Mouse (Mus musculus) spleen, adult 12 weeks (tissue): Measurements from ENCODE around the gene Ablim1.
A peak's percentile ranks its signal among the peaks of the same experiment; 100 is the strongest.

Source experiments
- DNase-seq: peaks from one replicate; pipeline ENCODE4 v3.0.0; 2022; ENCODE audit warnings: low spot score

Gene Ablim1

DNA sequence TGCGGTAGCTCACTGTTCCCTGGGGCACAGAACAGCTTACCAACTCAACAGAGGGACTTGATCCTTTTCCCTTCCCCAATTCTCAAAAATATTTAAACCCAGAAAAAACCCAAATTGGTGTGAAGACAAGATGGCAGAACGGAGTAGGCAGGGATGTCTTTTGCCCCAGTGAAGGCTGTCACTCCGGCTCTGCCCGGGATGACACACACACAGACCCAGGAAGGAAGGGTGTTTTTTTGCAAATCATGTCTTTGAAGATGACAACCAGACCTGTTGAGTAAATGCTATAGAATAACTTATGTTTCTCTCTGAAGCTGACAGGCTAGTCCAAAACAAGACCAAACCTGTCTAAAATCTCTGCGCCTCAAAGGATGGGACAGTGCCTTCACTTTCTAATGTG lies 187.2 kb downstream of the Ablim1 start:
- DNase-seq = no peak

DNA sequence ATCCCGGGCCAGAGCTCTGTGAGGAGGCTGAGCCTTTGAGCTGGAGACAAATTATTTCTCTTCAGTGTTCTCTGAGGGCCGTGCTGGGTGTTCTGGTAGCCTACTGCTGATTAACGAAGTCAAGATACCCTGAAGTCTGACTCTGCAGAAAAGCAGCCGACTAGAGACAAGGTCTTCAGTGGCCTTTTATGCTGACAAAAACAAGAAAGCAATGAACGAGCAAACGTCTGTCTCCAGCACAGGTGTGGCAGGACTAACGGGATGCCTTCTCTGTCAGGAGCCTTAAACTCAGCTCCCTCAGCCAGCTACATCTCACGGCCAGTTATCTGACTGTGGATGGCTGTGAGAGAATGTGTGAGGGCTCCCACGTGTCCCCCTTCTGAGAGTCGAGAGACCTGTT lies 187.8 kb downstream of the Ablim1 start:
- DNase-seq = no peak

DNA sequence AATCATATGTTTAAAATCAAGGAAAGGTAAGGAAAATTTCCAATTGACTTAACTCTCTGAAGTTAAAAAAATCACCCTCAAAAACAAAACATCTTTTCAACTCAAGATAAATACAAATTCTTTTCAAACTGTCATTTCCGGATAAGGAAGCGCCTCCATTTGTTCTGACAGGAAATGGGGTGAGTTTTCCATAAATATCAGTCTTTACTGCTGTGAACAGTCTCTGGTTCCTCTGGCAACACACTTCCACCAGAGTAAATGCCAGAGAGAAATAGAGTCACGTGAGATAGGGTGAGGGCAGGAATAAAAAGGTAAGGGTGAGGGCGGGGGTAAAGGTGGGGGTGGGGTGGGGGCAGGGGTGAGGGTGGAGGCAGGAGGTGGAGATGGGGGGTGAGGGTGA lies 189.8 kb downstream of the Ablim1 start:
- no peak for DNase-seq

DNA sequence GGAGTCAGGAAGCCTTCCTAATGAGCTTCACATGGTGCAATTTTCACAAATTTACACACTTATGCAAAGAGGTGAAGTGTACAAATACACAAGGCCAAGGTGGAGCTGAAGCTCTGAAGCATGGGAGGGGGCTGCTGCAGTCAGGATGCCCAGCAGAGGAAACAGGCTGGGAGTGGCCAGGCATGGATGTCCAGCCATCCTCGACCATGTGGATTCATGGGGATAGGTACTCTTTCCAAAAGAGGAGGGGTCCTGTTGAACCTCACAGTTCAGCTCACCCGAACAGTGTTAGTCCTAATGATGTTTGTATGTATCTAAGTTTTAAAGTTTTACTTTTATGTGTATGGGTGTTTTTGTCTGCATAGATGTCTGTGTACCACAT lies 190.6 kb downstream of the Ablim1 start:
- DNase-seq = no peak

DNA sequence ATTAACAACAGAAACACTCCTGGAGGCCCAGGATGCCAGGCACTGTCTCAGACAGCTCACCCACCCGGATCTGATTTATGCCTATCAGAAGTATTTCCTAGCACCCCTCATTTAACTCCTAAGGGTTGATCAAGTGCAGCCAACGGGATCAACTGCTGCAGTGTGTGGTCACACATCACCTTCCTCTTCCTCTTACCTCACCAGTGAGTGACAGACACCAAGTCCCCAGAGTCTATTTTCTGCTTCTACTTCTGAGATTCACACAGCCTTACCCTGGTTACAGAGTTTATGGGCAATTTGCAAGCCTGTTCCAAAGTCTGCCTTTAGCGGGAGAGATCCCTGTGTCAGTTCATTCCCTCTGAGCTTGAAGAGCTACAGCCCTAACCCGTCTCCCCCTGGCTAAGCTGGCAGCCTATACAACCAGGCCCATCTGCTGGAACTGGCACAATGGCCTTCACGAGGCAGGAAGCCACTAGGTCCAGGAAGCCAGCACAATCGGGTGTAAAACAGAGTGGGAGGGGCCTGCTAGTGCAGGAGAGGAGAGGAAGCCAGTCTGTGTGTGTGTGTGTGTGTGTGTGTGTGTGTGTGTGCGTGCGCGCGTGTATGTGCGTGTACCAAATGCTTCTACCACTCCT lies 191.1 kb downstream of the Ablim1 start:
- peak; percentile 49 for DNase-seq

DNA sequence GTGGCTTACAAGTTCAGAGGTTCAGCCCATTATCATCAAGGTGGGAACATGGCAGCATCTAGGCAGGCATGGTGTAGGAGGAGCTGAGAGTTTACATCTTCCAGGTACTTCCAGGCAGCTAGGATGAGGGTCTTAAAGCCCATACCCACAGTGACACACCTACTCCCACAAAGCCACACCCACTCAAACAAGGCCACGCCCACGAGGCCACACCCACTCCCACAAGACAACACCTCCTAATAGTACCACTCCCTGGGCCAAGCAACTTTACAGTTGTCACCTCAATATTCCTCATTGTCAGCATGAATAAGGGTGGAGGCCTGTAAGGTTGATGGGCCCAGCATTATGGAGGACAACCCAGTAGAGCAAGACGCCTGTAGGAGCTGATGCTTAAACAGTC lies 192.5 kb downstream of the Ablim1 start:
- DNase-seq = no peak

DNA sequence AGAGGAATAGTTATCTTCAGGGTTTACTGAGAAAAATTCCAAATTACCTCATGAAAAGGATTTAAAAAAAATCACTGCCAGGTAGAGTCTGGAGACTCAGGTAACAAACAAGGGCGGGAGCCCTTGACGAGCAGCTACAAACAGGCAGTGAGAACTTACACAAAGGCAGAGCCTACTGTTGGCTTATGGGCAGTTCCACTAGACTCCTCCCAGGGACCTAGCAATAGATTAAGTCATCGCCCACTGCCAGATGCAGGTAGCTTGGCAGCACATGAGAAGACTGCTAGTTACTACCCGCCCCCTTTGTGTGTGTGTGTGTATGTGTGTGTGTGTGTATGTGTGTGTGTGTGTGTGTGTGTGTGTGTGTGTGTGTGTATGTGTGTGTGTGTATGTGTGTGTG lies 193.7 kb downstream of the Ablim1 start:
- no peak for DNase-seq

DNA sequence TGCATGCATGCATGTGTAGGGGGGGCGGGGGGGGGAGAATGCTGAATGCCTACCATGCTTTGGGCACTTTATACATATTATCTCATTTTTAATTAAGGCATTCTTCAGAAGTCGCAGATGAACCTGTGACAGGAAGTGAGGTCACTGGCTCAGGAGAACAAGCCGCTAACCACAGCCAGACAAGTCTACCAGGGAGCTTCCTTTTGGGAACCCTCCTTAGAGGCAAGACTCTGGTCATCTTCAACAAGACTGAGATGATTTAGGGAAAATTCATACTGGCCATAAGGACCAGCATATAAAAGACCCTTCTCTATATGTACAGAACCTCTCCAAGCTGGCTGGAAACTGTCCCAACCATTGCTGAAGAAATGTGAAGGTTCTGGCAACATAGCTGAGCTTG lies 195.1 kb downstream of the Ablim1 start:
- DNase-seq = no peak

DNA sequence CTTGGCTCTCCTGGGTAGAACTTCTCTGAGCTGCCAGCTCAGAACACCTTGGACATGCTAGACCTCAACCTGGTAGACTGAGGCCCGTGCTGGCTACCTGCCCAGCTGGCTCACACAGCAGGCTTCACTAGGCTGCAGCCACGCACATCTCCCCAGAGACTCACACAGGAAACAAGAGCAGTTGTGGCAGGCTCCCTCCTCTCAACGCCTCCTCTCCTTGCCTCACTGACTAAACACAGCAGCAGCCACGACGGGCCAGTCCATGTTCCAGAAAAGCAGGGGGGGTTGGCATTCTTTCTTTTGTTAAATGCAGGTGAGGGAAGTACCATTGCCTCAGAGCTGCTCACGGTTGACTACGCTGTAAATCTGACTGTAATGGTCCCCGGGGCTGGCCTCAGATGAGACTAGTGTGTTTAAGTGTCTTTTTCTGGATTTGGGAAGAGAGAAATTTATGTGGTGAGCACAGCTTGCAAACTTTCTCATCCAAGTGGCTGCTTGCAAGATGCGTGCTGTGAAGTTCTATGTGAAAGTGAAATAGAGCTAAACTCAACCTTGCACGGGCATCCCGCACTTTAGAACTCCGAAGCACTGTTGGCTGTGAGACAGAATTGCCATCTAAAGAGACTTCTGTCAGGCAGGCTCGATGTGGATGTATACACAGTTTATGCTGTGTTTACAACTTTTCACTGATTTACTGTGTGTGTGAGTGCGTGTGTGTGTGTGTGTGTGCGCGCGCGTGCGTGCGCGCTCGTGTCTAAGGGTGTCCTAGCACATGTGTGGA lies 195.7 kb downstream of the Ablim1 start:
- peak; percentile 66 for DNase-seq

DNA sequence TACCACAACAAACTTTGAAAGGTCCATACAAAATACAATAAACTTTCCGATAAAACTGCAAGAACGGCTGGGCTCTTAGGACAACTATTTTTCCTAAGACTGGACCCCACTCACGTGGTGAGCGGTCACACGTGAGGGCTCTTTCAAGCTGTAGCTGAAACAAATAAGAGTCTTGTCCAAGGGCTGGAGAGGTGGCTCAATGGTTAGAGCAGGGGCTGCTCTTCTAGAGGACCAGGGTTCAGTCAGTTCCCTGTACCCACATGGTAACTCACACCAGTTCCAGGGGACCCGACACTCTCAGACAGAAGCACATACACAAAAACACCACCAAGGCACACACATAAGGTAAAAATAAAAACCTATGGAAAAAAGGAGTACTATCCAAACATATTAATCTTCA lies 197.0 kb downstream of the Ablim1 start:
- DNase-seq = no peak

DNA sequence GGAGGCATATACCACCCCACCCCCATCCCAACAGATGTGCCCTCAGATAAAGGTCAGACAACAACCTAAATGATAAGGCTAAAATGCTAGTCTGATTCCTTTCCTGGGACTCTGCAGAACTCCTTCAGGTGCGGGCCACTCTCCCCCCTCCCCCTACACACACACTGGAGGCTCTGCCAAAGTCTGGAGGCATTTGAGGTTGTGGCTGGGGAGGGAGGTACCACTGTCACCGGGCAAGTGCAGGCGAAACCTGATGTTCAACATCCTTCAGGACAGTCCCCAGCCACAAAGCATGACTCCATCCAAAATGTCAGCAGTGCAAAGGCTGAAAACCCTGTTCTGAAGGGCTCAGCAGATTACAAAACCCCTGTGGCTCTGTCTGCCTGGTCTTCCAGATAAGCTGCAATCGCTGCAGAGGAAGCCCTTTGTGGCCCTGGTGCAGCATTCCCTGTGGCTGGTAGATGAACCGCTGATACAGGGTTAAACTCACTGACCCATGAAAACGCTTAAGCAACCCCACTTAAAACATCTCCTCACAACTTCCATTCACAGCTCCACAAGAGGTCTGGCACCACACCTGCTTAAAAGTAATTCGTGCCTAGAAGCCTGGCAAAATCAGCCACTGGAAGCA lies 197.7 kb downstream of the Ablim1 start:
- DNase-seq = no peak

DNA sequence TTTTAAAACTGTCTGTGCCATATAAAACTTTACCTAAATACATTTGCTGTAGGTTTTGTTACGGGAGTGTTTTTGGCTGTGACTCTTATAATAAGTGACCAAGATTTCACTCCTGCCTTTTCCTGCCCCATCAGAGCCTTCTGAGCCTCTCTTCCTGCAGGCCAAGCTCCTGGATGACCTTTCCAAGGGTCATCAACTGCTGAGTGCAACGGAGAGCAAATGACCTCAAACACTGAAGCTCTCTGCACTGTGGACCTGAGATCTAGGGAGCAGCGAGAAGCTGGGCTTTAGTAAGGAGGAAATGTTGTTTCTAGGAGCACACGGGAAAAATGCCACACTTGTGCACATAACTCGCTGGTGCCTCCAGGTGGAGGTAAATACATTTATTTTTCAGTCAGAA lies 199.0 kb downstream of the Ablim1 start:
- DNase-seq = no peak

DNA sequence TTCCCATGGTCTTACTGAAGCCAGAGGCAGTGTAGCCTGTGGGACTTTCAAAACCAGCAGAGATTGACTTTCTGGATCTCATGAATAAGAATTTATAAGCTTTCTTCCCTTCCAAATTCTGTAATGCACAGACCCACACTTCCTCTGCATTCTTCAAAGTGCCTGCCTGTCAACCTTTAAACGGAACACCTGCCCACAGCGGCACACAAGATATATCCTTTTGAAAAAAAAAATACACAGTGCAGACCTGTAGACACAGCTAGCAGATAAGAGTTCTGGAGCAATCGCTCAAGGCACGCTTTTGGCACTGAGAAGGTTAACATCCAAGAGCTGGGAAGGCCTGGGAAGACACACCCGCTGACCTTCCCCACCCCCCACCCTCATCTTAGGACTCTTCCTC lies 199.8 kb downstream of the Ablim1 start:
- no peak for DNase-seq

DNA sequence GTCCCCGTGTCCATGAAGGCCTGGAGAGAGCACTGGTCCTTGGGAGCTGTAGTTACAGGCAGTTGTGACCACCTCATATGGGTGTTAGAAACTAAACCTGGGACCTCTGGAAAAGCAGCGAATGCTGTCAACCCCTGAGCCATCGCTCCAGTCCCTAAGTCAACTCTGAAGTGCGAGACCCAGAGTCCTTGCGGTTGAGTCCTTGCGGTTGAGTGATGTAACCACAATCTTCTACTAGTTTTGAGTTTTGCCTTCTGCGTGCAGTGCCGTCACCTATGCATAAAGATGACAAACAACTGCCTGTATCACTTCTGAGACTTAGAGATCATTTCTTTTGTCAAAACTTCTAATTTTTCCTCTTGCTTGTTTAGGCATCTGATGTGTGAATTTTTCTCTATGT lies 200.7 kb downstream of the Ablim1 start:
- DNase-seq = no peak

DNA sequence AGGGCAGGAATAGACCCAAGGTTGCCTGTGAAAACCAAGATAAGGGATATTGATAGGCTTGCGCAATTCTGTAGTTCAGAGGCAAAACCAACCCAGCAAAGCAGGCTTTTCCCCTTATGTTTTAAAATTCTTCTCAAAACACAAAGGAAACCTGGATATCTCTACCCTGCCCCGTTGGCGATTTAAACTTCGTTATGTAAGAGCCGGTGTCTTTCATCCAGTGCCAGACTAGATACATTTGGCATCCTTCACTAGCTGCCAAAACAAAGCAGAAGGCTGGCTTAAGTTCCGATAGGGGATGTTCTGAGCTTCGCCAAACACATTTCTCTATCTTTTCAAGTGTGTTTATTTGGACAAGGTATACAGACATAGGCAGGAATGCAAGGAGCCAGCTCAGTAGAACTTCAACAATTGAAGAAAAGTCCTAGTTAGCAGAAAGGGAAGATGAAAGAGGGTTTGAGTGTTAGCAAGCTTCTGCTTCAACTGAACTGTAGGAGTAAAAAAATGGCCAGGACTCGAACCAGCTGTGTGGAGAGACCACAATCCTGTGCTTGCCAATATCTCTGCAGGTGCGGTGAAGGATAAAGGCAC lies 201.8 kb downstream of the Ablim1 start:
- DNase-seq = peak; percentile 36

DNA sequence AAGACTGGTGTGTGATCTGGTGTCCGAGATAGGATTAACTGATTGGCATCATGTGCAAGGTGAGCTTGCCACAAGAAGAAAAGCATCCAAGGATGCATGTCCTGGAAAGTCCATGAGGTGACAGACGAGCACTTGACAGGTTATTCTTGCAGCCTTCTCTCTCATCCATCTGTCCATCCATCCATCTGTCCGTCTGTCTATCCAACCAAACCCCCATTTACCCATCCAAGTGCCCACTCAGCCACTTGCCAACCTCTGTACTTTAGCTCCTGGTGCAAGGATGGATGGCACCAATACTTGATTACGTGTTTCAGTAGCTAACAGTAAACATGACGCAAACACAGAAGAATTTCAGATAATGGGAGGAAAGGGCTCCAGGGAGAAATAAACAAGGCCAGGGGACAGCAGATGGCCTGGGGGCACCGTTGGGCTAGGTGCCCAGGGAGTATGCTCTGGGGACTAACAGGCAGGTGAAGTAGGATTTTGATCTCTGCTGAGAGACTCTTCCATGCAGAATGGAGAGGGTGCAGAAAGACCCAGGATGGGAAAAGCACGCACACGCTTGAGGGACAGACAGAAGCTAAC lies 202.4 kb downstream of the Ablim1 start:
- no peak for DNase-seq

DNA sequence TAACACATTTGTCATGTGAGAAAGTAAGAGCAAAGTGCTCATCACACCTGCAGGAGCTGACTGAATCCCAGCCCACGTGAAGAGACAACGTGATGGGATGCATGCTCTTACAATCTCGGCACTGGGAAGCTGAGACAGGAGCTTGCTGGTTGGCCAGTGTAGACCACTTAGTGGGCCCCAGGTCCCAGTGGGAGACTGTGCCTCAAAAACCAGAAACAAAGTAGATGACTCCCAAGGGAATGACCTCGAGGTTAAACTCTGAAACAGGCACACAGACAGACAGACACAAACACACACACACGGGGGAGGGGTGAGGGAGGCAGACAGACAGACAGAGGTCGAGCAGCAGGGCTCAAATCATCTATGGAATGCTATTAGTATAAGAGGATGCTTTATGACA lies 203.4 kb downstream of the Ablim1 start:
- DNase-seq = no peak

DNA sequence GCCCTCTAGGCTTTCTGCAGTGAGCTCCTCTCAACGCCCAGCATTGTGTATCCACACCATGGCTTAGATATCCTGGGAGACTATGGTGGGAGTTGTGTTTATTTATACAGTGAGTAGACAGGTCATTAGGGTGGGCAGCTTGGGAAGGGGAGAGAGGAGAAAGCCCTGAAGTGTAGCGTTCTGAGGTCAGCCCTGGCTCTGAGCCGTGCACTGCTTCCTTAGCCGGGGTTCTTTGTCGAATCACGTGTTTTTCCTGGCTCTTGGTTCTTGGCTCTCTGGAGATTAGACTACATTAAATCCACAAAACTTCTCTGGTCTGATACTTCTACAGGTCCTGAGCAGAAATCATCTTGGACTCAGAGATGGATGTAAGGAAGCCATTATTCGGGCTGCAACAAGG lies 205.1 kb downstream of the Ablim1 start:
- DNase-seq = no peak

DNA sequence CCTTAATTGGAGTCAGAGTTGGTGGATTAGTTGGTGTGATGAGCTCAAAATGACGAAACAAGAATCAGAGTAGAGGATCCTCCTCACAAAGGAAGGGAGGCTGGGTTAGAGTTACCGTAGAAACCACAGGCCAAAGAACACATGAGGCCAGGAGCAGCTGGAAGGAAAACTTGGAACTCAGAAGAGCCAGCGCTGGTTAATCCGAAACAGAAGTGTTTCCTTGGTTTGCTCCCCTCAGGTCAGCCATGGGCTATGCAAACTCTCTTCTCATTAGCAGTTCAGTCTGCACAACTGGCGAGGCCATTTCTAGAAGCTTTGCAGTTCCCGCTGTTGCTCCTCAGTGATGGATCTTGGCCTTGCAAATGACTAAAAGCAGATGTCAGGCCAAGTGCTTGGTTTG lies 208.2 kb downstream of the Ablim1 start:
- no peak for DNase-seq

DNA sequence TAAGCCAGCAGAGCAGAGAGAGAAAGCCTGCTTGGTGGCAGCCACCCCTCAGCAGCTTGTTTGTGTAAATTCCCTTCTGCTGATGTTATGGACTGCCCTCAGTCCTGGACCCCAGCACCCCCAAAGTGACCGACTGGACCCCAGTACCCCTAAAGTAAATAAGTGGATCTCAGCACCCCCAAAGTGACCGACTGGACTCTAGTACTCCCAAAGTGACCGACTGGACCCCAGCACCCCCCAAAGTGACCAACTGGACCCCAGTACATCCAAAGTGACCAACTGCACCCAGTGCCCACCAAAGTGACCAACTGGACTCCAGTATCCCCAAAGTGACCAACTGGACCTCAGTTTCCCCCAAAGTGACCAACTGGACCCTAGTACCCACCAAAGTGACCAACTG lies 208.7 kb downstream of the Ablim1 start:
- DNase-seq = no peak

DNA sequence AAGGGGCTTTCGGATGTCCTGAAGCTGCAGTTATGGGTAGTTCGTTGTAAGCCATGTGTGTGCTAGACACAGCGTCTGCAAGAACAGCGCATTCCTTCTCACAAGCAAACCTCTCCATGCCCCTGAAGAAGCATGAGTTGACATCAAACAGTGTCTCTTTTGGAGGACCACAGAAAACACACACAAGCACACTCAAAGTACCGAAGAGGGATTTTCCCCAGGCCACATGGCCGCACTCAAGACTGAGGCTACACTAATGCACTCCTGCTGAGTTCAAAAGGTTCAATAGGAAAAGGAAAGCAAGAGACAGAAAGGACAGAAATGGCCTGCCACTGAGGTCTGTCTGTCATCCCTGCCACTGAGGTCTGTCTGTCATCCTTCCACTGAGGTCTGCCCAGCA lies 209.6 kb downstream of the Ablim1 start:
- DNase-seq = no peak

DNA sequence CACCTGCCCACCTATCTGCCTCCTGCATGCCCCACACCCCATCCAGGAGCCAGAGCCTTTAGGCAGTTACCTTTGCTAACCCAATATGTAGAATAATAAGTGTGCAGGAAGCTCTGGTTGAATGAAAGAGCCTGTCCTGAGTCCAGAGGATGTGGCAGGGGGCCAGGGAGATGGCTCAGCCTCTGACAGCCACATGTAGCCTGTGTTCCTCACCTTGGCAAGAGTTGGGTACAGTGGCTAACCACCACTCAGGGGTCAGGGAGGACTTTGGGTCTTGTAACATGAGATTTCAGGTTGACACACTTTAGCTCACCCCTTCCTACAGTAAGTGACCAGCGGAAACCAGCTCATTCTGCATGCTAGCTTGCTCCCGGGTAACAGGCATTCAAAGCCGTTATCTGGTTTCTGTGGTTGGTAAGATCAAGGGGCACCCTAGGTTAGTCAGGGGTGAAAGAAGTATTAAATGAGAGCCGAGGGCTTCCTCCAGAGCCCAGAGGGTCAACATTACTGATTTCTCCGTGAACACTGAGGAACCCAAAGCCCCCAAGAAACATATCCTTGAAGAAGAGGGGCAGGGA lies 210.5 kb downstream of the Ablim1 start:
- no peak for DNase-seq
